Mouse (Mus musculus): Measurements from ENCODE around the gene Myh8. TPM values are rescaled to one million over a fixed set of nuclear protein-coding genes. Genes with fewer than 3 reads are reported as not detected.
A peak's percentile ranks its signal among the peaks of the same experiment; 100 is the strongest.

Myh8 gene
- total RNA-seq, 2 experiments from 2014 or later: 0.40 to 0.57 TPM

DNA sequence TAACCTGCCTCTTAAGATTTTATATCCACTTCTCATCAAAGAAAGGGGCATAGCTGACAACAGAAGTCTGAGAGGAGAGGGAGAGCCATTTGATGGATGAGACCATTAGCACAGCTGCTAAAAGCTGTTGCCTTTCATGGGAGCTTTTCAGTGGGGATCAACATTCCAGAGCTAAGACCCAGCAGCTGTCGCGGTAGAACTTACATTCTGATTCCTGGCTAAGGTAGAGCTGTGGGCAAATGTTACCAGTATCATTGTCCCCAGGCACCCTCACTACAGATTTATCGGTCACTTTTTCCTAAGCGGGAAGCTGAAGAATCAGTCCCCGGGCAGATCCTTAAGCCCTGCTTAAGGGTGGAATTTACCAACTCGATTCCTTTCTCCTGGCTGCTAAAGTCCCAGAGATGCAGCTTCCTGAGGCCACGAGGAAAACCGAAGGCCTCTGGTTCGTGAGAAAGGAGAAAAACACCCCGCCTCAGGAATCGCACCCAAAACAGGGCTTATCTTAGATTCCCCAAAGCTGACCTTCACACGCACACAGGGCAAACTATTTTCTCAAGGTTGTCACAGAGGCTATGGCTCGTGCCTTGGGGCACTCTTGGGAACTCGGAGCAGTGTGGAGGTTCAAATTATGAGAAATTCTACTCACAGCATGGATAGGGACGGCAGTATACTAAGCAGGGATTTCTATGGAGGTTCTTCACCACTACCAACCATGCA lies 37.0 kb downstream of the Myh8 start:
- H3K4me3 ChIP-seq: no peak overlapping the region
- DNase-seq (ENCODE audit: extremely low spot score in 1 of 2, low spot score in 2 of 2): no peak
- H3K27ac ChIP-seq: no peak overlapping the region
- TF ChIP-seq CTCF (IDR thresholded peaks at IDR 0.05): no peak
- intact Hi-C loops (cut with DNase I): no loop called here

DNA sequence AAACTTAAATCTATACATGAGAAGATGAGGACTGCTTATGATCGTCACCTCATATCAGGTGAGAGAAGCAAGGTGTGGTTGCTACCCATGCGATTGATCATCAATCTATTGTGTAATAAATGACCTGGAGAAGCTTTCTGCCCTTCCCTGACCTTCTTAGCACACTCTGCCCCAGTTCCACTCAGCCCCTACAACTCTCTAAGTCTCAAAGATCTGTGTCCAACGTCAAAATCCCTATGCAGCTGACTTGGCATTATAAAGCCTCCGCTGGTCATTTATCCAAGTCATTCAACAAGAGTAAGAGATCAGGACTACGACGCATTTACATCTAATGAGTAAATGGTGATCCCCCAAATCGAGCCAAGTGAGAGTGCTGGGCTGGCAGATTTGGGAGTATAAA lies 44.4 kb downstream of the Myh8 start, which contains the start of gene Myh13:
Gene Myh13 (plus strand): TSS at position 301 of the 400 bp plus-strand sequence.
- intact Hi-C loops (cut with DNase I): no loop called here
- TF ChIP-seq CTCF (IDR thresholded peaks at IDR 0.05): no peak

GRCm38 (mm10) chr11:67326536-67326935 lies 49.6 kb downstream of the Myh8 start:
- intact Hi-C loops (cut with DNase I): no loop called here
- Histone ChIP-seq H3K27ac (no peak overlapping the region), H3K4me3 (no peak overlapping the region)
- no peak for TF ChIP-seq CTCF (IDR thresholded peaks at IDR 0.05)
- no peak for DNase-seq (ENCODE audit: extremely low spot score in 1 of 2, low spot score in 2 of 2)

More for the DNA sequence above, 44.4 kb downstream of the Myh8 start, which contains the start of gene Myh13:
- DNase-seq (ENCODE audit: extremely low spot score in 1 of 2, low spot score in 2 of 2): no peak
- no peak within 1 kb of the TSS for H3K27ac ChIP-seq
- no peak within 1 kb of the TSS for H3K4me3 ChIP-seq

DNA sequence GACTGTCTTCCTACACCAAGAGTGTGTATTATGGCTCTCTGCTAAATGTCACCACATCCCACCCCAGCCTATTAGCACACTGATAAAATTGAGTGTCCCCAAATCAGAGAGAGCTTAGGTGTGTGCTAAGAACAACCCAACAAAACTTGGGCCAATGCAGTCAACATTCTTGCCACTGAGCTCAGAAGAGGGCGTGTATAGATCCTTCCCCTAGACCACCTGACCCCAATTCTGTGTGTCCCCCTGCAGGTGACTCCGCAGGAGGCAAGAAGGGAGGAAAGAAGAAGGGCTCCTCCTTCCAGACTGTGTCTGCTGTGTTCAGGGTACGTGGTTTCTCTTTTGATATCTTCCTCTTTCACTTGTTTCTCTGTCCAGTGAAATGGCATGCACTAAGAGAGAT lies 67.6 kb downstream of the Myh8 start:
- intact Hi-C loops (cut with DNase I): no loop called here
- Histone ChIP-seq H3K27ac (no peak overlapping the region), H3K4me3 (no peak overlapping the region)
- DNase-seq (ENCODE audit: extremely low spot score in 1 of 2, low spot score in 2 of 2): no peak
- no peak for TF ChIP-seq CTCF (IDR thresholded peaks at IDR 0.05)

DNA sequence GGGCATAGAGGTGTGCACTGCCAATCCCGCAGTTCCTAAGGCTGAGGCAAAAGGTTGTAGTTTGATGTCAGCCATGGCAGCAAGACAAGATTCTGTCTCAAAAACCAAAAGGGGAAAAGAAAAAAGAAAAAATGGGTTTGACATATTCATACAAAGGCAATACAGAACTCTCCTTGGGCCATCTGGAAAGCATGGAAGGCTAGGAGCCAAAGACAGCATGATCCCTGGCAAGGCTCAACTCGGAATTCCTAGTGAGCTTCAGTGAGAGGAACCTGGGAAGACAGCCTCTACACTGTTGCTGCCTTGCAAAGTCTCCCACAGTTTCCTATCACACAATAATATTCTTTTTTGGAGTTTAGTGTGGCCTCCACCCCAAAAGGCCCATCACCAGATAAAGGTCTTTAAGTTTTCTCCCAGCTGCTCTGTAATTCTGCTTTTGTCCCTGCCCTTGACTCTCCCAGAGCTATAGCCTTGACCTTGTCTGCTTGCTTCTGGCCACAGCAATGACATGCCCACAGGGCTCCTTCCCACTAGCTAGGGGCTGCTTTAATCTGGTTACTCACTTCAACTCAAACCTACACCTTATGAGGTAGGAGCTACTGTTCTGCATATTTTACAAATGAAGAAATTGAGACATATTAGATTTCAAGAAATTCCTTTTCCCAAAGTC lies 68.4 kb downstream of the Myh8 start:
- intact Hi-C loops (cut with DNase I): no loop called here
- no peak for DNase-seq (ENCODE audit: extremely low spot score in 1 of 2, low spot score in 2 of 2)
- Histone ChIP-seq H3K4me3 (no peak overlapping the region), H3K27ac (no peak overlapping the region)
- TF ChIP-seq CTCF (IDR thresholded peaks at IDR 0.05): no peak

GRCm38 (mm10) chr11:67345856-67346236 lies 68.9 kb downstream of the Myh8 start:
- Histone ChIP-seq H3K27ac (no peak overlapping the region), H3K4me3 (no peak overlapping the region)
- DNase-seq (ENCODE audit: extremely low spot score in 1 of 2, low spot score in 2 of 2): no peak
- intact Hi-C loops (cut with DNase I): no loop called here
- TF ChIP-seq CTCF (IDR thresholded peaks at IDR 0.05): no peak

GRCm38 (mm10) chr11:67350153-67350768 lies 73.3 kb downstream of the Myh8 start:
- peak; percentile 96 for TF ChIP-seq CTCF (IDR thresholded peaks at IDR 0.05)
- no peak overlapping the region for H3K27ac ChIP-seq
- intact Hi-C loops (cut with DNase I): loop anchor here (1.0 to 5.0 kb wide), 2 partner anchors 113 to 238 kb away; partner anchors contain the start of gene Myh4
- peak; percentile 73 to 83 for DNase-seq (ENCODE audit: extremely low spot score in 1 of 2, low spot score in 2 of 2)
- no peak overlapping the region for H3K4me3 ChIP-seq

- intact Hi-C loops (cut with DNase I): loop anchor here (5.0 kb wide), 1 partner anchor 116 kb away; the partner anchor contains the start of gene Myh4
- Histone ChIP-seq H3K27ac (no peak overlapping the region), H3K4me3 (no peak overlapping the region)
- peak; percentile 6; the same call in 1 of the 2 replicates for TF ChIP-seq CTCF (IDR thresholded peaks at IDR 0.05)
- DNase-seq (ENCODE audit: extremely low spot score in 1 of 2, low spot score in 2 of 2): no peak
Observed at GRCm38 (mm10) chr11:67353011-67353410, 76.1 kb downstream of the Myh8 start.

GRCm38 (mm10) chr11:67358031-67358430 lies 81.1 kb downstream of the Myh8 start:
- Histone ChIP-seq H3K4me3 (no peak overlapping the region), H3K27ac (no peak overlapping the region)
- no peak for TF ChIP-seq CTCF (IDR thresholded peaks at IDR 0.05)
- intact Hi-C loops (cut with DNase I): no loop called here
- no peak for DNase-seq (ENCODE audit: extremely low spot score in 1 of 2, low spot score in 2 of 2)

Other genes with a start within 250 kb of the Myh8 start
- 10 to 100 TPM; 24.2 to 24.8 TPM for gene Adprm, start 224.5 kb upstream of the Myh8 start, total RNA-seq (2021)
- 10 to 100 TPM; 10.2 to 11.2 TPM for gene Sco1, start 224.5 kb upstream of the Myh8 start, total RNA-seq (2021)
- 1 to 10 TPM; 4.7 to 6.0 TPM for gene Myh3, start 198.8 kb upstream of the Myh8 start, total RNA-seq (2021)
- under 1 TPM; 0.43 to 0.61 TPM for gene Myh2, start 106.1 kb upstream of the Myh8 start, total RNA-seq (2021)
- gene Myh1, start 77.1 kb upstream of the Myh8 start, total RNA-seq (2021): under 1 TPM; 0.21 to 0.25 TPM
- under 1 TPM; 0.18 to 0.26 TPM for gene Myh4, start 39.1 kb upstream of the Myh8 start, total RNA-seq (2021)
- under 1 TPM; 0.18 to 0.51 TPM for gene Myh13, start 44.5 kb downstream of the Myh8 start, total RNA-seq (2021)
- 100 to 1,000 TPM; 539 to 559 TPM for gene Gas7, start 178.3 kb downstream of the Myh8 start, total RNA-seq (2021)